Mouse (Mus musculus): Measurements from ENCODE around the gene Nrbf2. TPM values are rescaled to one million over a fixed set of nuclear protein-coding genes. Genes with fewer than 3 reads are reported as not detected.

Nrbf2 gene
- 20.2 and 21.5 TPM in 2 replicates for polyA plus RNA-seq (2012; rRNA removed)

GRCm38 (mm10) chr10:67285176-67285814, at the start of gene Nrbf2:
Gene Nrbf2, minus strand, starts transcription at chr10:67285305.
- H3K27ac ChIP-seq (ENCODE audit: insufficient read depth, low read length) = peak within 1 kb of the TSS; percentile 91
- peaks cover 13% of the 10 kb centered on the region for H3K4me1 ChIP-seq (ENCODE audit: control insufficient read depth, insufficient read depth, low read length)
- H3K4me3 ChIP-seq (ENCODE audit: insufficient read depth, low read length) = peak within 1 kb of the TSS; percentile 89
- TF ChIP-seq CTCF (IDR thresholded peaks at IDR 0.05; ENCODE audit: extremely low read depth, insufficient read depth, low read length) = no peak
- TF ChIP-seq POLR2A (IDR thresholded peaks at IDR 0.05; ENCODE audit: extremely low read depth, insufficient read depth, low read length) = 0 out of 2 replicates have a peak, but pooled peaks have one; percentile 29

- no peak for TF ChIP-seq POLR2A (IDR thresholded peaks at IDR 0.05; ENCODE audit: extremely low read depth, insufficient read depth, low read length)
- TF ChIP-seq CTCF (IDR thresholded peaks at IDR 0.05; ENCODE audit: extremely low read depth, insufficient read depth, low read length) = no peak
Measured at GRCm38 (mm10) chr10:67330580-67330979, 45.5 kb upstream of the Nrbf2 start.

GRCm38 (mm10) chr10:67329661-67330060, 44.6 kb upstream of the Nrbf2 start:
- Histone ChIP-seq H3K27ac (ENCODE audit: insufficient read depth, low read length) (no peak overlapping the region), H3K4me1 (ENCODE audit: control insufficient read depth, insufficient read depth, low read length) (no peaks in the 10 kb centered on the region), H3K4me3 (ENCODE audit: insufficient read depth, low read length) (no peak overlapping the region)
- TF ChIP-seq CTCF (IDR thresholded peaks at IDR 0.05; ENCODE audit: extremely low read depth, insufficient read depth, low read length) (no peak), POLR2A (IDR thresholded peaks at IDR 0.05; ENCODE audit: extremely low read depth, insufficient read depth, low read length) (no peak)

More at GRCm38 (mm10) chr10:67330580-67330979, 45.5 kb upstream of the Nrbf2 start:
- H3K4me1 ChIP-seq (ENCODE audit: control insufficient read depth, insufficient read depth, low read length) = no peaks in the 10 kb centered on the region
- H3K4me3 ChIP-seq (ENCODE audit: insufficient read depth, low read length) = no peak overlapping the region
- H3K27ac ChIP-seq (ENCODE audit: insufficient read depth, low read length) = no peak overlapping the region

- Histone ChIP-seq H3K27ac (ENCODE audit: insufficient read depth, low read length) (no peak overlapping the region), H3K4me3 (ENCODE audit: insufficient read depth, low read length) (no peak overlapping the region), H3K4me1 (ENCODE audit: control insufficient read depth, insufficient read depth, low read length) (no peaks in the 10 kb centered on the region)
- TF ChIP-seq POLR2A (IDR thresholded peaks at IDR 0.05; ENCODE audit: extremely low read depth, insufficient read depth, low read length) = no peak
- no peak for TF ChIP-seq CTCF (IDR thresholded peaks at IDR 0.05; ENCODE audit: extremely low read depth, insufficient read depth, low read length)
Measured at GRCm38 (mm10) chr10:67328208-67328607, 43.1 kb upstream of the Nrbf2 start.

GRCm38 (mm10) chr10:67324036-67324435, 38.9 kb upstream of the Nrbf2 start:
- Histone ChIP-seq H3K4me3 (ENCODE audit: insufficient read depth, low read length) (no peak overlapping the region), H3K4me1 (ENCODE audit: control insufficient read depth, insufficient read depth, low read length) (no peaks in the 10 kb centered on the region), H3K27ac (ENCODE audit: insufficient read depth, low read length) (no peak overlapping the region)
- TF ChIP-seq POLR2A (IDR thresholded peaks at IDR 0.05; ENCODE audit: extremely low read depth, insufficient read depth, low read length) (no peak), CTCF (IDR thresholded peaks at IDR 0.05; ENCODE audit: extremely low read depth, insufficient read depth, low read length) (no peak)

- Histone ChIP-seq H3K4me1 (ENCODE audit: control insufficient read depth, insufficient read depth, low read length) (no peaks in the 10 kb centered on the region), H3K27ac (ENCODE audit: insufficient read depth, low read length) (no peak overlapping the region), H3K4me3 (ENCODE audit: insufficient read depth, low read length) (no peak overlapping the region)
- no peak for TF ChIP-seq CTCF (IDR thresholded peaks at IDR 0.05; ENCODE audit: extremely low read depth, insufficient read depth, low read length)
- TF ChIP-seq POLR2A (IDR thresholded peaks at IDR 0.05; ENCODE audit: extremely low read depth, insufficient read depth, low read length) = no peak
Measured at GRCm38 (mm10) chr10:67321396-67321795, 36.3 kb upstream of the Nrbf2 start.

GRCm38 (mm10) chr10:67320207-67320859, 35.2 kb upstream of the Nrbf2 start:
- Histone ChIP-seq H3K27ac (ENCODE audit: insufficient read depth, low read length) (no peak overlapping the region), H3K4me1 (ENCODE audit: control insufficient read depth, insufficient read depth, low read length) (no peaks in the 10 kb centered on the region), H3K4me3 (ENCODE audit: insufficient read depth, low read length) (no peak overlapping the region)
- TF ChIP-seq POLR2A (IDR thresholded peaks at IDR 0.05; ENCODE audit: extremely low read depth, insufficient read depth, low read length) = no peak
- no peak for TF ChIP-seq CTCF (IDR thresholded peaks at IDR 0.05; ENCODE audit: extremely low read depth, insufficient read depth, low read length)

- Histone ChIP-seq H3K4me1 (ENCODE audit: control insufficient read depth, insufficient read depth, low read length) (no peaks in the 10 kb centered on the region), H3K27ac (ENCODE audit: insufficient read depth, low read length) (no peak overlapping the region), H3K4me3 (ENCODE audit: insufficient read depth, low read length) (no peak overlapping the region)
- no peak for TF ChIP-seq POLR2A (IDR thresholded peaks at IDR 0.05; ENCODE audit: extremely low read depth, insufficient read depth, low read length)
- peak; percentile 28; the same call in 1 of the 2 replicates for TF ChIP-seq CTCF (IDR thresholded peaks at IDR 0.05; ENCODE audit: extremely low read depth, insufficient read depth, low read length)
Measured at GRCm38 (mm10) chr10:67319016-67319725, 34.1 kb upstream of the Nrbf2 start.

- H3K4me3 ChIP-seq (ENCODE audit: insufficient read depth, low read length) = no peak overlapping the region
Measured at GRCm38 (mm10) chr10:67317931-67318460, 32.9 kb upstream of the Nrbf2 start.

More at GRCm38 (mm10) chr10:67317931-67318460, 32.9 kb upstream of the Nrbf2 start:
- TF ChIP-seq POLR2A (IDR thresholded peaks at IDR 0.05; ENCODE audit: extremely low read depth, insufficient read depth, low read length) (no peak), CTCF (IDR thresholded peaks at IDR 0.05; ENCODE audit: extremely low read depth, insufficient read depth, low read length) (no peak)
- H3K4me1 ChIP-seq (ENCODE audit: control insufficient read depth, insufficient read depth, low read length) = no peaks in the 10 kb centered on the region
- H3K27ac ChIP-seq (ENCODE audit: insufficient read depth, low read length) = no peak overlapping the region
